Mouse (Mus musculus) kidney, postnatal 4 days (tissue): ENCODE measurements at regions not wholly inside any gene's neighbourhood (a gene's known extent, or its start where the extent isn't known, plus 50 kb on each side); places are given as distances from the start of the nearest gene placed in this dataset.

Source experiments
- DNase-seq, 2 experiments: peaks; one replicate each; pipeline ENCODE4 v3.0.0; 2021; ENCODE audit warnings: mixed read lengths in 2 of 2

GRCm38 (mm10) chr19:42673133-42673532 lies 60.5 kb upstream of the Loxl4 start:
- DNase-seq: peak; percentile 53 to 64

GRCm38 (mm10) chr19:42669886-42670285 lies 57.3 kb upstream of the Loxl4 start:
- DNase-seq: no peak

- peak; percentile 53 to 69 for DNase-seq
Observed at GRCm38 (mm10) chr19:42668385-42669098, 55.9 kb upstream of the Loxl4 start.

DNA sequence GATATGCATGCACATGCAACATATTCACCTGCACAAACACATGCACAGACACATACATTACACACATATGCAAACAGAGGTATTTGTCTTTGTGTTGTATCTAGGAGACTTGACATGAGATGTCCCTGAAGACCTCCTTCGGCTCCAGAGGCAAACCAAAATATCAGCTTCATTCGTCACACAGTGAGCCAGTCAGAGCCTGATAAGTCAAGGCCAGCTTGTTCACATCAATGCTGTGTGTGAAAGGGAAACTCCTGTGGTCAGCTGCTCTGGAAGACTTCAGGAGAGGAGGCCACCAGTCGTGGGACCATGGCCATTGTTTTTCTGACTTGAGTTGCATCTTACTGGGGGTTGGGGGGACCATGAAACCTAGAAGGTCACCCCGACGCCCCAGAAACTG lies 54.3 kb upstream of the Loxl4 start:
- no peak for DNase-seq
